Mouse (Mus musculus): ENCODE data around the gene Ncan. TPM values are rescaled to one million over a fixed set of nuclear protein-coding genes. Genes with fewer than 3 reads are reported as not detected.

Ncan gene
- polyA plus RNA-seq, 1 experiment from 2014 or later, result 4.1 TPM

DNA sequence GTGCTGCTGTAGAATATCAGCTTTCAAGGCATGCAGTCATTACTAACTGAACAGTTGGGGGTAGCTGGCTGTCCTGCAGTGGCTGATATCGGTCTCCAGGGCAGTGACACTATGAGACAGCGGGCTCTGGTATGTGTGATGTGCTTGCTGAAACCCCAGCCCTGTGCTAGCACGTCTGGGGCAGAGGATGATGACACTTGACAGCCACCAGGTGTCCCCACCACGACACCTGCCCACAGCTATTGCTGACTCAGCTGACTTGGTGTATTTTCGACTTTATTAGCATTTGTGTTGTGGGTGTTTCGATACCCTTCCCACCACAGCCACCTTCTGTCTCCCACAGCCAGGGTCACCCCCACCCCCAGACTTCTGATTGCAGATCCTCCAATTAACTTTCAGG lies 16.2 kb downstream of the Ncan start:
- H3K27me3 ChIP-seq, result peaks cover 17% of the 10 kb centered on the region
- H3K27ac ChIP-seq, result no peak overlapping the region
- H3K4me3 ChIP-seq, result no peak overlapping the region
- H3K36me3 ChIP-seq, result no peaks in the 10 kb centered on the region
- H3K9ac ChIP-seq, result no peak overlapping the region
- no peaks in the 10 kb centered on the region for H3K4me1 ChIP-seq
- no peak overlapping the region for H3K4me2 ChIP-seq (replicated peaks)
- H3K9me3 ChIP-seq, result 0 out of 2 replicates have a peak, but pooled peaks cover 3% of the 10 kb centered on the region
- WGBS, result 23% methylated on average over 6 of the region's 6 CpGs
- no peak for ATAC-seq (ENCODE audit: insufficient number of reproducible peaks, insufficient read depth, low FRiP score, low TSS enrichment)

GRCm38 (mm10) chr8:70100241-70100640 lies 20.4 kb downstream of the Ncan start:
- no peaks in the 10 kb centered on the region for H3K36me3 ChIP-seq

DNA sequence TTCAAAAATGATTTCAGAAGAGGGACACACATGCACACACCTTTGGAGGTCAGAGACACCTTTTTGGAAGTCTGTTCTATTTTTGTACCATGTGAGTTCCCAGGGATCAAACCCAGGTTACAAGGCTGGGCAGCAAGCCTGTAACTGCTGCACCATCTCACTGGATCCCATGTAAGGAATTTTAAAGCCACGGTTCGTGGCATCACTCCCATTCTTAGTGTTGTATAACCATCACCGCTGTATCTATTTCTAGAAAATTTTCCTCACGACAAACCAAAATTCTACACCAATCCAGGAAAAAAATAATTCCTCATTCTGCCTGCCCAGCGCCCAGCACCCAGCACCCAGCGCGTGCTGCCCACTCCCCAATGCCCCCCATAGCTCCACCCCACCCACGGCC lies 21.4 kb downstream of the Ncan start:
- Histone ChIP-seq H3K4me2 (replicated peaks) (no peak overlapping the region), H3K27ac (no peak overlapping the region), H3K9me3 (peaks cover 3% of the 10 kb centered on the region; the same call in 1 of the 2 replicates), H3K4me3 (no peak overlapping the region), H3K36me3 (no peaks in the 10 kb centered on the region), H3K4me1 (no peaks in the 10 kb centered on the region), H3K9ac (no peak overlapping the region), H3K27me3 (no peaks in the 10 kb centered on the region)
- no peak for ATAC-seq (ENCODE audit: insufficient number of reproducible peaks, insufficient read depth, low FRiP score, low TSS enrichment)
- WGBS, result 77% methylated on average over 8 of the region's 8 CpGs

More at GRCm38 (mm10) chr8:70100241-70100640, 20.4 kb downstream of the Ncan start:
- ATAC-seq (ENCODE audit: insufficient number of reproducible peaks, insufficient read depth, low FRiP score, low TSS enrichment), result no peak
- Histone ChIP-seq H3K27ac (no peak overlapping the region), H3K4me3 (no peak overlapping the region), H3K9me3 (peaks cover 3% of the 10 kb centered on the region; the same call in 1 of the 2 replicates), H3K9ac (no peak overlapping the region), H3K4me2 (replicated peaks) (no peak overlapping the region), H3K4me1 (no peaks in the 10 kb centered on the region), H3K27me3 (no peaks in the 10 kb centered on the region)
- WGBS, result 86% methylated on average over 8 of the region's 8 CpGs

DNA sequence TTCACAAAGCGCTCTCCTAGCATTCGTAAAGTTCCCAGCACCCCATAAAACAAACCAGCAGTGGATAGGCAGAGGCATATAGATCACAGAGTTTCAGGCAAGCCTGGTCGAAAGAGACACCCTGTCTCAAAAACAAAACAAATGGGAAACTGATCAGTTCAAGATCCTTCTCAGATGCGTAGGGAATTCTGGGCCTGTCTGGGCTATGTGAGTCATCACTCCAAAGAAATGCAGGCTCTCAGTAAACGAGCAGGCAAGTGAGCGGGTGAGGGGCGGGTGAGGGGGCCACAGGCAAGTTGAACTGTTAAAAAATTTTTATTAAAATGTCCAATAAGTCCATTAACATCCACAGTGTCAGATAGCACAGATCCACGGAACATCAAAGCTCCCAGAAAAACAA lies 27.9 kb downstream of the Ncan start:
- no peak overlapping the region for H3K4me3 ChIP-seq
- peaks cover 43% of the 10 kb centered on the region for H3K27me3 ChIP-seq
- H3K36me3 ChIP-seq, result no peaks in the 10 kb centered on the region
- H3K9ac ChIP-seq, result no peak overlapping the region
- H3K4me2 ChIP-seq (replicated peaks), result no peak overlapping the region
- H3K9me3 ChIP-seq, result peaks cover 3% of the 10 kb centered on the region; the same call in 1 of the 2 replicates
- no peak overlapping the region for H3K27ac ChIP-seq
- H3K4me1 ChIP-seq, result no peaks in the 10 kb centered on the region
- WGBS, result 54% methylated on average over 8 of the region's 8 CpGs
- no peak for ATAC-seq (ENCODE audit: insufficient number of reproducible peaks, insufficient read depth, low FRiP score, low TSS enrichment)

- no peak overlapping the region for H3K9ac ChIP-seq
- H3K27me3 ChIP-seq, result peaks cover 76% of the 10 kb centered on the region
- peaks cover 3% of the 10 kb centered on the region; the same call in 1 of the 2 replicates for H3K4me1 ChIP-seq
- WGBS, result 54% methylated on average over 9 of the region's 9 CpGs
- ATAC-seq (ENCODE audit: insufficient number of reproducible peaks, insufficient read depth, low FRiP score, low TSS enrichment), result no peak
- H3K4me3 ChIP-seq, result no peak overlapping the region
- no peak overlapping the region for H3K4me2 ChIP-seq (replicated peaks)
- no peaks in the 10 kb centered on the region for H3K9me3 ChIP-seq
- no peaks in the 10 kb centered on the region for H3K36me3 ChIP-seq
- no peak overlapping the region for H3K27ac ChIP-seq
Measured at GRCm38 (mm10) chr8:70089296-70089960, 31.2 kb downstream of the Ncan start.

- H3K36me3 ChIP-seq, result no peaks in the 10 kb centered on the region
- 3% methylated on average over 56 of the region's 56 CpGs for WGBS
- H3K27me3 ChIP-seq, result peaks cover 90% of the 10 kb centered on the region
Measured at GRCm38 (mm10) chr8:70087836-70088650, 32.6 kb downstream of the Ncan start.

GRCm38 (mm10) chr8:70087237-70087636 lies 33.4 kb downstream of the Ncan start:
- Histone ChIP-seq H3K27me3 (peaks cover 98% of the 10 kb centered on the region), H3K9ac (no peak overlapping the region), H3K9me3 (no peaks in the 10 kb centered on the region), H3K27ac (no peak overlapping the region), H3K36me3 (no peaks in the 10 kb centered on the region), H3K4me2 (replicated peaks) (no peak overlapping the region), H3K4me3 (no peak overlapping the region), H3K4me1 (peaks cover 17% of the 10 kb centered on the region)
- no peak for ATAC-seq (ENCODE audit: insufficient number of reproducible peaks, insufficient read depth, low FRiP score, low TSS enrichment)
- 8% methylated on average over 7 of the region's 7 CpGs for WGBS

More at GRCm38 (mm10) chr8:70087836-70088650, 32.6 kb downstream of the Ncan start:
- peak; percentile 72 for ATAC-seq (ENCODE audit: insufficient number of reproducible peaks, insufficient read depth, low FRiP score, low TSS enrichment)
- Histone ChIP-seq H3K9ac (peak overlapping the region; percentile 25; the same call in 1 of the 2 replicates), H3K9me3 (no peaks in the 10 kb centered on the region), H3K4me2 (replicated peaks) (peak overlapping the region; percentile 66), H3K4me3 (peak overlapping the region; percentile 37), H3K4me1 (peaks cover 17% of the 10 kb centered on the region), H3K27ac (no peak overlapping the region)

DNA sequence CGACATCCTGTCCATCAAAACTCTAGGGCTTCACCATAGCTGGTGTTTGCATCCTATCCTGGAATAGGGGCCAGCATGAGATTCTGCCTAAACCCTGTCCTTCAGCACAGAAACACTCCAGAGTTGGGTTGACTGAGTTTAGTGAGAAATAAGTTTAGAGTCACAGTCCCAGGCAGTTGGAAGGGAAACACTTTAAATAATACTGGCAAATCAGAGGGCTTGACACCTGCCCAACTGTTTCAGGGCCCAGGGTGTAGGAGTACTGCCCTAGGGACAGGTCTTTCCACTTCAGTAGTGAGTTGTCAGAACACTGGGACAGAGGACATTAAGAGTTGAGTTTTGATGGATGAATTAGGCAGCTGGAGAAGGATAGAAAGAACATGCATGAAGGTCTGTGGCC lies 34.5 kb downstream of the Ncan start:
- H3K4me1 ChIP-seq, result peaks cover 17% of the 10 kb centered on the region
- ATAC-seq (ENCODE audit: insufficient number of reproducible peaks, insufficient read depth, low FRiP score, low TSS enrichment), result no peak
- no peak overlapping the region for H3K4me2 ChIP-seq (replicated peaks)
- H3K9ac ChIP-seq, result no peak overlapping the region
- peaks cover 99% of the 10 kb centered on the region for H3K27me3 ChIP-seq
- H3K27ac ChIP-seq, result no peak overlapping the region
- 38% methylated on average over 1 of the region's 1 CpGs for WGBS
- no peaks in the 10 kb centered on the region for H3K36me3 ChIP-seq
- H3K9me3 ChIP-seq, result no peaks in the 10 kb centered on the region
- H3K4me3 ChIP-seq, result no peak overlapping the region

GRCm38 (mm10) chr8:70084191-70085065 lies 36.2 kb downstream of the Ncan start:
- WGBS, result 2% methylated on average over 71 of the region's 71 CpGs
- ATAC-seq (ENCODE audit: insufficient number of reproducible peaks, insufficient read depth, low FRiP score, low TSS enrichment), result no peak

GRCm38 (mm10) chr8:70083285-70083684 lies 37.4 kb downstream of the Ncan start, which contains the start of gene Hapln4:
TSS of gene Hapln4 (plus strand) at chr8:70083457.
- Histone ChIP-seq H3K27me3 (peaks cover 71% of the 10 kb centered on the region), H3K4me2 (replicated peaks) (peak within 1 kb of the TSS; percentile 66), H3K4me3 (peak within 1 kb of the TSS; percentile 37), H3K4me1 (peaks cover 17% of the 10 kb centered on the region), H3K9ac (no peak within 1 kb of the TSS), H3K36me3 (no peaks in the 10 kb centered on the region; the same call in 1 of the 2 replicates), H3K9me3 (no peaks in the 10 kb centered on the region), H3K27ac (no peak within 1 kb of the TSS)
- 2% methylated on average over 26 of the region's 26 CpGs for WGBS
- no peak for ATAC-seq (ENCODE audit: insufficient number of reproducible peaks, insufficient read depth, low FRiP score, low TSS enrichment)

More at GRCm38 (mm10) chr8:70084191-70085065, 36.2 kb downstream of the Ncan start:
- no peaks in the 10 kb centered on the region; the same call in 1 of the 2 replicates for H3K36me3 ChIP-seq
- H3K27ac ChIP-seq, result no peak overlapping the region
- peak overlapping the region; percentile 37 for H3K4me3 ChIP-seq
- peaks cover 17% of the 10 kb centered on the region for H3K4me1 ChIP-seq
- H3K9me3 ChIP-seq, result no peaks in the 10 kb centered on the region
- no peak overlapping the region for H3K9ac ChIP-seq
- peak overlapping the region; percentile 66 for H3K4me2 ChIP-seq (replicated peaks)
- H3K27me3 ChIP-seq, result peaks cover 82% of the 10 kb centered on the region

DNA sequence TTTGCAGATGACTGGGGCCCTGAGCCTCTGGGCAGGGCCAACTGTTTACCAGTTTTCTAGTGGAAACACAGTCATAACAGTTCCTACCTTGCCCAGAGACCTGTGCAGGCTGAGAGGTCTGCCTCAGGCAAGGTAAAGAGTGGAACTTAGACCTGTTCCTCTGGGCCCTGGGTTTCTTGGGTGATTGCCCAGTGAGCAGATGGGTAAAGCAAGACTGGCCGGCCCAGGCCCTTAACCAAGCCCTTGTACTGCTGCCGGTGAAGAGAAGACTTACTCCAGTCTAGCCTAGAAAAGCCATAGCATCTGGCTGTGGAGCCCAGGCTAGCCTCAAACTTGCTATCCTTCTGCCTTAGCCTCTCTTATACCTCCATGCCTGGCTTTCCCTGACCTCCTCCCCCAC lies 38.7 kb downstream of the Ncan start:
- ATAC-seq (ENCODE audit: insufficient number of reproducible peaks, insufficient read depth, low FRiP score, low TSS enrichment), result no peak

More for the DNA sequence above, 38.7 kb downstream of the Ncan start:
- 84% methylated on average over 2 of the region's 2 CpGs for WGBS
- no peaks in the 10 kb centered on the region; the same call in 1 of the 2 replicates for H3K36me3 ChIP-seq
- H3K27me3 ChIP-seq, result peaks cover 57% of the 10 kb centered on the region
- no peaks in the 10 kb centered on the region for H3K9me3 ChIP-seq
- no peak overlapping the region for H3K27ac ChIP-seq
- H3K4me2 ChIP-seq (replicated peaks), result no peak overlapping the region
- no peak overlapping the region for H3K9ac ChIP-seq
- H3K4me1 ChIP-seq, result peaks cover 17% of the 10 kb centered on the region
- H3K4me3 ChIP-seq, result no peak overlapping the region

All from embryonic facial prominence, embryonic 12.5 days (tissue).